Comparison of ENCODE assay signal across 8 mouse cellular contexts in the genomic region with DNA sequence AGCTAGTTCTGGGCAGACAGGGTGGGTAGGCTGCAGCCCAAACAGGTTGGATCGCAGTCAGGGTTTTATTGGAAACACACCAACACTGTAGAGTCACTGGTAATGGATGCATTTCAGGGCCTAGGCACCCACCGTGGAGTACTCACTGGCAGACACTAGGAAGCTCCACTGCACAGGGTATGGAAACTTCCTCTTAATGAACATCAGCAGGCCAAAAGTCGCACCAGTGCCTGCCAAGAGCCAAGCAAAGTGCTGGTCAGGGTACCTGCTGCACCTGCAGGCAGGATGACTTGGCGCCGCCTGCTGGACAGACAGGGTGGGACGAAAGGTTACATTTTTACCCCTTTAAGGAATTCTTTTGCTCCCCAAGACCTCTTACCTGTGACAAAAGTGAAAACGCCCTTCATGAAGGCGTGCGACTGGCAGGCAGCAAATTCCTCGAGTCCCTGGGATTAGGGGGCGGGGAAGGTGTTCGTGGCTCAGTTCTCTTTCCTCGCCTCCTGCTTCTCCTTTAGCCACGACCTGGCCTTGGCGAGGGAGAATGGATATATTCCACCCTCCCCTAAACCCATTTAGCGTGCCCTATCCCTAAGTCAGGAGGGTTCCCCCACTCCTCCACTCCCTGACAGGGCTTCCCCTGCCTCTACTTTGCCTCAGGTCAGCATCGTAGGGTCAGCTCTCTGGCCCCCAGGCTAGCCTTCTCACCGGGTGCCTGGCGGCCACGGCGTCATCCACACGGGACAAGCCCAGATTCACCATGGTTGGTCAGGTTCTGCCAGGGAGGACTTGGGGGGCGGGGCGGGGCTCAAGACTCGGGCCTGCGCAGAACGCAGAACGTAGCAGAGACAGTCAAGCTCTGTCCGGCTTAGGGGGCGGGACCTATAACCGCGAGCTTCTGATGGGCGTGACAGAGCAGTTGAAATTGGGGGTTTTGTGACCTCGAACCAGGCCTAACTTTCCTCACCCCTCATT. TPM values are rescaled to one million over a fixed set of nuclear protein-coding genes. Genes with fewer than 3 reads are reported as not detected.
DNase-seq lines count a peak whose midpoint lies in the region; ATAC-seq and TF ChIP-seq lines count a peak whose summit lies in the region.

A gene (minus strand): TSS at position 777 of the 972 bp plus-strand sequence.

- H3K27ac ChIP-seq in bone marrow macrophage, adult 2 months (ENCODE audit: insufficient read depth, low read depth, low read length), result peak within 1 kb of the TSS; percentile 53
- no peak within 1 kb of the TSS for H3K27ac ChIP-seq in embryonic fibroblast, embryonic 13.5 days (ENCODE audit: insufficient read depth, low read length)
- peak within 1 kb of the TSS; percentile 84 for H3K27ac ChIP-seq in kidney, embryonic 15.5 days

- DNase-seq in 3T3-L1 (ENCODE audit: low read depth, low spot score) (peak; percentile 87), liver (peak; percentile 83)
- DNase-seq in heart, adult 9 months (ENCODE audit: low spot score in 2 of 2), result peak; percentile 86 to 88
- DNase-seq in spleen, postnatal 4 days (ENCODE audit: low spot score in 2 of 2), result peak; percentile 69 to 86

- TF ChIP-seq POLR2A in bone marrow macrophage, adult 2 months (IDR thresholded peaks at IDR 0.05; ENCODE audit: borderline replicate concordance, low read depth, low read length), result no peak
- peak; percentile 86 for TF ChIP-seq POLR2A in embryonic fibroblast, embryonic 13.5 days (IDR thresholded peaks at IDR 0.05; ENCODE audit: low read depth, low read length)

- H3K9me3 ChIP-seq in kidney, embryonic 15.5 days (replicated peaks), result no peaks in the 10 kb centered on the region

- H3K4me1 ChIP-seq in bone marrow macrophage, adult 2 months (ENCODE audit: control insufficient read depth, insufficient read depth, low read length), result peaks cover 11% of the 10 kb centered on the region
- H3K4me1 ChIP-seq in embryonic fibroblast, embryonic 13.5 days (ENCODE audit: control insufficient read depth, insufficient read depth, low read length), result no peaks in the 10 kb centered on the region
- H3K4me1 ChIP-seq in kidney, embryonic 15.5 days, result peaks cover 17% of the 10 kb centered on the region

- H3K4me3 ChIP-seq in bone marrow macrophage, adult 2 months (ENCODE audit: insufficient read depth, low read length), result peak within 1 kb of the TSS; percentile 74
- H3K4me3 ChIP-seq in embryonic fibroblast, embryonic 13.5 days (ENCODE audit: insufficient read depth, low read length), result peak within 1 kb of the TSS; percentile 40
- peak within 1 kb of the TSS; percentile 56 for H3K4me3 ChIP-seq in kidney, embryonic 15.5 days (replicated peaks)

- WGBS in kidney, embryonic 15.5 days, result 7% methylated on average over 34 of the region's 34 CpGs

- peaks cover 15% of the 10 kb centered on the region for H3K27me3 ChIP-seq in kidney, embryonic 15.5 days

- H3K4me2 ChIP-seq in kidney, embryonic 15.5 days, result peak within 1 kb of the TSS; percentile 93

- peak; percentile 93 for ATAC-seq in kidney, embryonic 15.5 days (replicated peaks; ENCODE audit: low FRiP score)
- peak; percentile 80 for ATAC-seq in monocyte, adult 5-6 weeks (replicated peaks; ENCODE audit: insufficient number of reproducible peaks, low FRiP score, low TSS enrichment, poor library complexity, severe bottlenecking)

- peak within 1 kb of the TSS; percentile 52 for H3K9ac ChIP-seq in kidney, embryonic 15.5 days

- no peaks in the 10 kb centered on the region for H3K36me3 ChIP-seq in kidney, embryonic 15.5 days

- TF ChIP-seq CTCF in bone marrow macrophage, adult 2 months (IDR thresholded peaks at IDR 0.05; ENCODE audit: low read depth, low read length), result peak; percentile 65
- TF ChIP-seq CTCF in embryonic fibroblast, embryonic 13.5 days (IDR thresholded peaks at IDR 0.05; ENCODE audit: borderline replicate concordance, insufficient read depth, low read length), result peak; percentile 73

RNA-seq across cellular contexts. Expression of the gene that starts here (rescaled TPM):
- 51.6 and 54.3 TPM in 2 replicates for polyA plus RNA-seq in bone marrow macrophage, adult 2 months (2012; ENCODE audit: insufficient read depth, insufficient read length, missing spikeins)
- 17.3 and 18.3 TPM in 2 replicates for polyA plus RNA-seq in embryonic fibroblast, embryonic 13.5 days (2011; ENCODE audit: insufficient read length, low read depth, missing spikeins)
- 31.6 and 32.4 TPM in 2 replicates for polyA plus RNA-seq in kidney, embryonic 15.5 days (2015; fragmentation: Nextera tagmentation; extraction: Ambion mirVana)
- total RNA-seq in monocyte, adult 5-6 weeks (2017), result 12.4 to 19.4 TPM (median 14.3 TPM) in 3 replicates
